Mouse (Mus musculus) lung, postnatal 0 days (tissue): Measurements from ENCODE around the gene Ccdc117. TPM values are rescaled to one million over a fixed set of nuclear protein-coding genes. Genes with fewer than 3 reads are reported as not detected.

Source experiments
- ATAC-seq: fragments of 200-750 bp; cut with Nextera tagmentation; 2 replicates; pipeline ENCODE4 v1.8.0; 2017; ENCODE audit warnings: moderate library complexity
- DNase-seq: peaks from one replicate; pipeline ENCODE4 v3.0.0-alpha.2; 2016; ENCODE audit warnings: low spot score
- H3K27ac ChIP-seq: fragments of 300-500 bp; sonication (generic); 2 replicates; pipeline ENCODE4 v1.5.1; 2014; ENCODE audit warnings: antibody characterized with exemption, mild to moderate bottlenecking, low read length, mixed read lengths
- H3K27me3 ChIP-seq: fragments of 300-500 bp; sonication (generic); replicated peaks from 2 replicates; pipeline ENCODE4 v1.6.1; 2014; ENCODE audit warnings: low read length, mixed read lengths; ENCODE audit not compliant: insufficient read depth
- H3K36me3 ChIP-seq: fragments of 300-500 bp; sonication (generic); 2 replicates; pipeline ENCODE4 v1.6.1; 2014; ENCODE audit warnings: low read length, mixed read lengths; ENCODE audit not compliant: insufficient read depth
- H3K4me1 ChIP-seq: fragments of 300-500 bp; sonication (generic); 2 replicates; pipeline ENCODE4 v1.6.1; 2014; ENCODE audit warnings: antibody characterized with exemption, low read depth, low read length, mixed read lengths; ENCODE audit not compliant: insufficient read depth
- H3K4me2 ChIP-seq: fragments of 300-500 bp; sonication (generic); replicated peaks from 2 replicates; pipeline ENCODE4 v1.6.1; 2014; ENCODE audit warnings: low read depth, mild to moderate bottlenecking, low read length, moderate library complexity, mixed read lengths
- H3K4me3 ChIP-seq: fragments of 300-500 bp; sonication (generic); 2 replicates; pipeline ENCODE4 v1.5.1; 2014; ENCODE audit warnings: low read depth, low read length
- H3K9ac ChIP-seq: fragments of 300-500 bp; sonication (generic); replicated peaks from 2 replicates; pipeline ENCODE4 v1.6.1; 2014; ENCODE audit warnings: low read depth, mild to moderate bottlenecking
- H3K9me3 ChIP-seq: fragments of 300-500 bp; sonication (generic); 2 replicates; pipeline ENCODE4 v1.6.1; 2016; ENCODE audit warnings: low read length, mixed read lengths
- CTCF ChIP-seq: IDR thresholded peaks from 2 replicates; pipeline ENCODE4 v1.5.1; 2016; ENCODE audit warnings: antibody characterized with exemption, mild to moderate bottlenecking
- EP300 ChIP-seq: IDR thresholded peaks from 2 replicates; pipeline ENCODE4 v1.6.1; 2016; ENCODE audit warnings: antibody characterized with exemption, mild to moderate bottlenecking, control low read depth
- WGBS: fragments of 180-500 bp; shearing (Covaris S2); extraction: QIAGEN DNeasy Blood & Tissue Kit; methylation state at CpG from one replicate; pipeline ENCODE4 v1.1.7; 2014; 5-methylcytosine and 5-hydroxymethylcytosine counted together
- polyA plus RNA-seq: library from polyadenylated mRNA; unstranded; fragments of >200 nt; fragmentation: Nextera tagmentation; extraction: Ambion mirVana; gene quantifications from 2 replicates; pipeline ENCODE4 v1.2.1, GENCODE M21; 2015

The Ccdc117 gene
- polyA plus RNA-seq, 1 experiment from 2014 or later: 13.9 TPM

GRCm38 (mm10) chr11:5499961-5500644, 41.9 kb downstream of the Ccdc117 start:
- Histone ChIP-seq H3K27me3 (no peaks in the 10 kb centered on the region), H3K4me2 (no peak overlapping the region), H3K4me3 (no peak overlapping the region), H3K9ac (no peak overlapping the region), H3K4me1 (peaks cover 19% of the 10 kb centered on the region; the same call in 1 of the 2 replicates), H3K9me3 (no peaks in the 10 kb centered on the region), H3K36me3 (no peaks in the 10 kb centered on the region), H3K27ac (peak overlapping the region; percentile 29; the same call in 1 of the 2 replicates)
- no peak for ATAC-seq
- WGBS: 70% methylated on average over 11 of the region's 11 CpGs
- TF ChIP-seq CTCF: no peak
- no peak for DNase-seq

DNA sequence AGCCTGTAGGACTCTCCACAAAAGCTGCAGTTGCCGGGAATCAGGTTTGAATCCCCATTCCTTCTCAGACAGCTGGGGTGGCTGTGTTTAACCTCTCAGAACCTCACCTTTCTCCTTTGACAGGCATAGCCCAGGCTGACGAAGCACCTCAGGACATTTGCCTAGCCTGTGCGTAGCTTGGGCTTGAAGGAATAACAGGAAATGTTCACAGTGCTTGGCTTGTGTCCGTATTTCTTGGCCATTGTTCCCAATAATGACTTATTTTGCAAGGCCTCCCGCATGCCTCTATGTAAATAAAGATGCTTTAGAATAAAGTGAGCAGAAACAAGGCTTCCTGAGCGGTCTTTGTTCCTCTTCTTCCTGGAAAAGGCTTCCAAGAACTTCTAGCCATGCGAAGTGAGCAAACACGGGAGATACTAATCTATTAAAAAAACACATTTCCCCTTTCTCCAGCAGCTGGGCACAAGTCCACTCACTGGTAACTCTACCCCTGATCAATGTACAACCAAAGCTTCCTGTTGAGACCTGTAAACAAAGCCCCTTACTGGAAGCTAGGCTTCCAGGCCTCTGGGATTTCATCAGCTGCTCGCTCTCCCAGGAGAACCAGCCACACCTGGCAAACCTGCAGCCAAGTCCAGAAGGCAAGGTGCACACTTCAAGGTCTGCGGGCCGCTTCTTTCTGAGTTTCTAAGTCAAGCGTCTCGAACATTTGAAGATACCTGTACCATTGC, 42.9 kb downstream of the Ccdc117 start:
- WGBS: 38% methylated on average over 13 of the region's 13 CpGs
- Histone ChIP-seq H3K4me2 (no peak overlapping the region), H3K4me3 (no peak overlapping the region), H3K9ac (no peak overlapping the region), H3K27me3 (no peaks in the 10 kb centered on the region), H3K9me3 (no peaks in the 10 kb centered on the region), H3K27ac (peak overlapping the region; percentile 69), H3K4me1 (peaks cover 19% of the 10 kb centered on the region; the same call in 1 of the 2 replicates), H3K36me3 (no peaks in the 10 kb centered on the region)
- peak; percentile 69 for ATAC-seq
- TF ChIP-seq CTCF (no peak), EP300 (peak; percentile 81)
- DNase-seq: peak; percentile 60

- DNase-seq: peak; percentile 32
- peak; percentile 34; the same call in 1 of the 2 replicates for ATAC-seq
- Histone ChIP-seq H3K4me3 (no peak overlapping the region), H3K9me3 (no peaks in the 10 kb centered on the region), H3K4me1 (peaks cover 19% of the 10 kb centered on the region; the same call in 1 of the 2 replicates), H3K4me2 (0 out of 2 replicates have a peak overlapping the region, but pooled peaks have one; percentile 14), H3K36me3 (no peaks in the 10 kb centered on the region), H3K27ac (peak overlapping the region; percentile 69), H3K27me3 (no peaks in the 10 kb centered on the region), H3K9ac (no peak overlapping the region)
- no peak for TF ChIP-seq CTCF
- TF ChIP-seq EP300: no peak
- WGBS: 54% methylated on average over 9 of the region's 9 CpGs
Observed at GRCm38 (mm10) chr11:5498422-5498821, 43.6 kb downstream of the Ccdc117 start.

DNA sequence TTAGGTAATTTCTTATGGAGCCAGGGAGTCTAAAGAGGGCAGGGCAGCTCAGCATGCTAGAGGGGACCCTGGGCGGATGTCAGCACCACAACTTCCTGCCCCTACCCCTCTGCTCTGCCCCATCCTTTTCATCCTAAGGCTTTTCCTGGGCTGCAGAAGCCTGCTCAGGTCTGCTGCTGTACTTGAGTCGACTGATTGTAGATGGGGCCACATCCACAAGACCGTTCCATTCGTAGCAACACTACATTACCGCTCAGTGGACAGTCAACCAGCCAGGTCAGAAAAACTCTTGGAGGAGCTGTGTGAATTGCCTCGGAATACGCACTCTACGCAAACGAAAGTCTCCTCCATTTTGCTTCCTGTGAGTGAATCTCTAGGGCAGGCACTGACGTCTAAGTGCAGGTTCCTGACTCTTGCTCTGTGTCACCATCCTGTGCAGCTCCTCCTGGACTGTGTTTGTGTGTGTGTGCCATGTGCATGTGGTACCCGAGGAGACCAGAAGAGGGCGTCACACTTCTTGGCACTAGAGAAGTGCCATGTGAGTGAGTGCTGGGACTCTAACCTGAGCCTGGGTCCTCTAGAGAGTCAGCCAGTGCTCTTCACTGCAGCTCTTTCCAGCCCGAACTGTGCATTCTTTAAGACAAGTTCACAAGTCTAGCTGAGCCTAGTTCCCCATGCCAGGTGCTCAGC, 45.3 kb downstream of the Ccdc117 start:
- no peak overlapping the region for H3K4me3 ChIP-seq
- no peak for ATAC-seq
- H3K27me3 ChIP-seq: no peaks in the 10 kb centered on the region
- H3K4me1 ChIP-seq: peaks cover 19% of the 10 kb centered on the region; the same call in 1 of the 2 replicates
- no peak overlapping the region for H3K27ac ChIP-seq
- H3K36me3 ChIP-seq: no peaks in the 10 kb centered on the region
- no peak for DNase-seq
- H3K9me3 ChIP-seq: no peaks in the 10 kb centered on the region
- WGBS: 92% methylated on average over 13 of the region's 13 CpGs
- TF ChIP-seq CTCF (peak; percentile 23), EP300 (no peak)
- H3K9ac ChIP-seq: no peak overlapping the region
- H3K4me2 ChIP-seq: no peak overlapping the region

DNA sequence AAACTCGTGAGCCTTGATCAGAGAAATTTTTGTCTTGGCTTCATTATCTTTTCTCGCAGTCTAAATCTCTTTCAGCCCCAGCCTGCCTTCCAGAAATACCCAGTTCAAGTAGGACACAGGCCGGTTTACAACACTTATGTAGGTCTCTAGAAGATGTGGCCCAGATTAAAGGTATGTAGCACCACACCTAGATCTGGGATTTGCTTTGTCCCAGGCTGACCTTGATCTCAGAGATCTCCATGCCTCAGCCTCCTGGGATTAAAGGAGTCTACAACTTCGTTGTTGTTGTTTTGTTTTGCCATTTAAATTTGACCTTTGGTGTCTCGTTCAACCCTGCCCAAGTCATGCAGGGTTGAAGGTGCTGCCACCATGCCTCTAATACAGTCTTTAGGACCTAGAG, 46.1 kb downstream of the Ccdc117 start:
- no peak for ATAC-seq
- no peaks in the 10 kb centered on the region for H3K27me3 ChIP-seq
- H3K4me2 ChIP-seq: no peak overlapping the region
- no peaks in the 10 kb centered on the region for H3K9me3 ChIP-seq
- no peaks in the 10 kb centered on the region for H3K36me3 ChIP-seq
- 81% methylated on average over 5 of the region's 5 CpGs for WGBS
- peaks cover 19% of the 10 kb centered on the region; the same call in 1 of the 2 replicates for H3K4me1 ChIP-seq
- TF ChIP-seq CTCF (no peak), EP300 (no peak)
- no peak overlapping the region for H3K27ac ChIP-seq
- H3K4me3 ChIP-seq: no peak overlapping the region
- DNase-seq: no peak
- H3K9ac ChIP-seq: no peak overlapping the region

DNA sequence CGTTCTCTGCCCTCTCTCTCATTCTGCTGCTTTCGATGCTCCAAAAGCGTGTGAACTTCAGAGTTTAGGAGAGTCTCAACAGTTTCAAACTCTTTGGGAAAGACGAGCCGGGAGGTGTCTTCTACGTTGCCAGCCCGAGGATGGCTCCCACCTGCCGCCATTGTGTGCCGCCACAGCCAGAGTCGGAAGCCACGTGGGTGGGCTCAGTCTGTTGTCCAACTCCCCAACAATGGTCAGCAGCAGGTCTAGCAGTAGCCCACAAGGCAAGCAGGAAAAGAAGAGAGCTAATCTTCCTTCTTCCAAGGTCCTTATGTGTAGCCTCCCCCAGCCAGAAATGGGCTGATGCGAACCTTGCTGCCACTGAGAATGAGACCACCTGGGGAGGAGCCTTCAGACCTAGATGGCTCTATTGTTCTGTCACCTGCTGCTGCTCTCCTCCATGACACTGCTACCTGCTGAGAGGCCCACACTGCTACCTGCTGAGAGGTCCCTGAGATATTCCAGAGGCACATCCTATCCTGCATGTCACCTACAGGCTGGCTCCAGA, 46.6 kb downstream of the Ccdc117 start:
- Histone ChIP-seq H3K27me3 (no peaks in the 10 kb centered on the region), H3K4me2 (no peak overlapping the region), H3K27ac (no peak overlapping the region), H3K4me3 (no peak overlapping the region), H3K9me3 (no peaks in the 10 kb centered on the region), H3K36me3 (no peaks in the 10 kb centered on the region), H3K4me1 (peaks cover 19% of the 10 kb centered on the region; the same call in 1 of the 2 replicates), H3K9ac (no peak overlapping the region)
- 74% methylated on average over 12 of the region's 12 CpGs for WGBS
- ATAC-seq (no peak), DNase-seq (no peak)
- TF ChIP-seq EP300: no peak
- TF ChIP-seq CTCF: no peak
